8 mouse cellular contexts compared by ENCODE assay signal in the genomic region with DNA sequence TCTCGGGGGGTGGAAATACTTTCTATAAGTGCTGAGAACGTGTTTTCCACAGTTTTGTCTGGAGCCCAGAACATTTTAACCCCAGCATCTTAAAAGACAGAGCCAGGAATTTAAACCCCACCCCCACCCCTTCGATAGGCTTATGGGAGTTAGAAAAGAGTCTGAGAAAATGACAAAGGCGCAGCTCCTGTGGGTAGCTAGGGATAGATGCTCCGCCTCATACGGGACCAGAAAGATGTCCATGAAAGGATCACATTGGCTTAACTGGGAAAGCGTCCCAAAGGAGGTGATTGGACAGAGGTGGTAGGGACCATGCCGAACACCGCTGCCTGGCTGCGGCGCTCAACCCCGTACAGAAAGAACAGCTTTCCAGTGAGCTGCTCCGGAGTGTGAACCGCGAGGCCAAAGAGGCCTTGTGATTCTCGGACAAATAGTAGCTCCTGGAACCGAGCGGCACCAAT. TPM values are rescaled to one million over a fixed set of nuclear protein-coding genes. Genes with fewer than 3 reads are reported as not detected.
A peak's percentile ranks its signal among the peaks of the same experiment; 100 is the strongest.
DNase-seq lines count a peak whose midpoint lies in the region; ATAC-seq and TF ChIP-seq lines count a peak whose summit lies in the region.

No protein-coding gene starts in this region.

- H3K36me3 ChIP-seq in forebrain, embryonic 15.5 days: no peaks in the 10 kb centered on the region
- H3K36me3 ChIP-seq in hindbrain, postnatal 0 days (ENCODE audit: insufficient read depth, low read length): no peaks in the 10 kb centered on the region
- H3K36me3 ChIP-seq in liver, embryonic 11.5 days (ENCODE audit: control insufficient read depth, insufficient read depth, low read length): no peaks in the 10 kb centered on the region
- no peaks in the 10 kb centered on the region for H3K36me3 ChIP-seq in neural tube, embryonic 12.5 days

- H3K4me1 ChIP-seq in lung, adult 2 months (ENCODE audit: control insufficient read depth, insufficient read depth, low read length): peaks cover 6% of the 10 kb centered on the region; the same call in 1 of the 2 replicates
- peaks cover 25% of the 10 kb centered on the region for H3K4me1 ChIP-seq in forebrain, embryonic 15.5 days
- H3K4me1 ChIP-seq in hindbrain, postnatal 0 days (ENCODE audit: insufficient read depth, low read length): 0 out of 2 replicates have a peak, but pooled peaks cover 4% of the 10 kb centered on the region
- H3K4me1 ChIP-seq in liver, embryonic 11.5 days (replicated peaks; ENCODE audit: control insufficient read depth, insufficient read depth, low read length): no peaks in the 10 kb centered on the region
- H3K4me1 ChIP-seq in neural tube, embryonic 12.5 days: peaks cover 8% of the 10 kb centered on the region; the same call in 1 of the 2 replicates

- TF ChIP-seq POLR2A in lung, adult 2 months (IDR thresholded peaks at IDR 0.05; ENCODE audit: borderline replicate concordance, extremely low read depth, low read depth, low read length): no peak

- H3K9me3 ChIP-seq in forebrain, embryonic 15.5 days: no peaks in the 10 kb centered on the region
- no peaks in the 10 kb centered on the region for H3K9me3 ChIP-seq in hindbrain, postnatal 0 days (ENCODE audit: low read length)
- H3K9me3 ChIP-seq in liver, embryonic 11.5 days (ENCODE audit: control insufficient read depth, low read length): no peaks in the 10 kb centered on the region
- no peaks in the 10 kb centered on the region for H3K9me3 ChIP-seq in neural tube, embryonic 12.5 days

- WGBS in lung, adult 2 months: 2% methylated on average over 18 of the region's 18 CpGs
- WGBS in forebrain, embryonic 15.5 days: under 1% methylated on average over 18 of the region's 18 CpGs
- under 1% methylated on average over 18 of the region's 18 CpGs for WGBS in hindbrain, postnatal 0 days
- 3% methylated on average over 18 of the region's 18 CpGs for WGBS in liver, embryonic 11.5 days
- WGBS in neural tube, embryonic 12.5 days: 1% methylated on average over 18 of the region's 18 CpGs

- peak; percentile 38 for DNase-seq in lung, adult 2 months
- no peak for DNase-seq in lung, postnatal 25 days (ENCODE audit: low spot score)
- peak; percentile 15 for DNase-seq in cerebellum, adult 11 months
- DNase-seq in hindbrain, postnatal 0 days (ENCODE audit: low spot score): peak; percentile 52
- DNase-seq in liver, embryonic 11.5 days (ENCODE audit: low spot score): peak; percentile 36
- no peak for DNase-seq in layer of hippocampus, adult 9-11 months

- H3K4me2 ChIP-seq in forebrain, embryonic 15.5 days (replicated peaks): peak overlapping the region; percentile 96
- H3K4me2 ChIP-seq in hindbrain, postnatal 0 days (ENCODE audit: low read depth, low read length): peak overlapping the region; percentile 98
- peak overlapping the region; percentile 72 for H3K4me2 ChIP-seq in liver, embryonic 11.5 days
- peak overlapping the region; percentile 94 for H3K4me2 ChIP-seq in neural tube, embryonic 12.5 days (replicated peaks)

- TF ChIP-seq CTCF in lung, adult 2 months (IDR thresholded peaks at IDR 0.05; ENCODE audit: insufficient read depth, low read length): no peak
- TF ChIP-seq CTCF in hindbrain, postnatal 0 days (IDR thresholded peaks at IDR 0.05; ENCODE audit: low read depth): no peak

- peak overlapping the region; percentile 53 for H3K9ac ChIP-seq in forebrain, embryonic 15.5 days (replicated peaks)
- H3K9ac ChIP-seq in hindbrain, postnatal 0 days (replicated peaks; ENCODE audit: low read length): peak overlapping the region; percentile 51
- 0 out of 2 replicates have a peak overlapping the region, but pooled peaks have one; percentile 26 for H3K9ac ChIP-seq in liver, embryonic 11.5 days (ENCODE audit: low read depth, low read length)
- H3K9ac ChIP-seq in neural tube, embryonic 12.5 days: peak overlapping the region; percentile 51

- H3K27ac ChIP-seq in forebrain, embryonic 15.5 days (replicated peaks): peak overlapping the region; percentile 50
- peak overlapping the region; percentile 54; the same call in 1 of the 2 replicates for H3K27ac ChIP-seq in hindbrain, postnatal 0 days
- no peak overlapping the region for H3K27ac ChIP-seq in liver, embryonic 11.5 days (ENCODE audit: low read depth, low read length)
- peak overlapping the region; percentile 54 for H3K27ac ChIP-seq in neural tube, embryonic 12.5 days

- H3K27me3 ChIP-seq in forebrain, embryonic 15.5 days: no peaks in the 10 kb centered on the region; the same call in 1 of the 2 replicates
- no peaks in the 10 kb centered on the region for H3K27me3 ChIP-seq in hindbrain, postnatal 0 days (ENCODE audit: insufficient read depth, low read length)
- H3K27me3 ChIP-seq in liver, embryonic 11.5 days (replicated peaks; ENCODE audit: control insufficient read depth, insufficient read depth, low read length): peaks cover 30% of the 10 kb centered on the region
- peaks cover 12% of the 10 kb centered on the region; the same call in 1 of the 2 replicates for H3K27me3 ChIP-seq in neural tube, embryonic 12.5 days (replicated peaks)

- peak; percentile 70 for ATAC-seq in forebrain, embryonic 15.5 days (replicated peaks)
- ATAC-seq in hindbrain, postnatal 0 days: peak; percentile 74
- no peak for ATAC-seq in liver, embryonic 11.5 days (replicated peaks; ENCODE audit: low FRiP score)
- ATAC-seq in neural tube, embryonic 12.5 days (ENCODE audit: low FRiP score, low read depth): peak; percentile 63

- peak overlapping the region; percentile 62 for H3K4me3 ChIP-seq in lung, adult 2 months (replicated peaks; ENCODE audit: extremely low read depth, low read depth, low read length)
- peak overlapping the region; percentile 60 for H3K4me3 ChIP-seq in forebrain, embryonic 15.5 days
- H3K4me3 ChIP-seq in hindbrain, postnatal 0 days (ENCODE audit: low read length): peak overlapping the region; percentile 51
- peak overlapping the region; percentile 40 for H3K4me3 ChIP-seq in liver, embryonic 11.5 days (ENCODE audit: low read depth, low read length)
- H3K4me3 ChIP-seq in neural tube, embryonic 12.5 days: peak overlapping the region; percentile 51

RNA-seq across cellular contexts. Expression of a gene that starts 50.6 kb away (rescaled TPM):
- 2.7 and 4.0 TPM in 2 replicates for polyA plus RNA-seq in lung, adult 2 months (2012; rRNA removed)
- polyA plus RNA-seq in forebrain, embryonic 15.5 days (2015; fragmentation: Nextera tagmentation; extraction: Ambion mirVana): 7.4 and 8.1 TPM in 2 replicates
- total RNA-seq in hindbrain, postnatal 0 days (2014; rRNA removed): 6.8 and 7.8 TPM in 2 replicates
- polyA plus RNA-seq in hindbrain, postnatal 0 days (2015; fragmentation: Nextera tagmentation; extraction: Ambion mirVana): 2.0 and 2.2 TPM in 2 replicates
- 7.3 and 8.5 TPM in 2 replicates for polyA plus RNA-seq in liver, embryonic 11.5 days (2014; fragmentation: Nextera tagmentation; extraction: Ambion mirVana)
- 19.5 and 20.7 TPM in 2 replicates for polyA plus RNA-seq in neural tube, embryonic 12.5 days (2016; fragmentation: Nextera tagmentation; extraction: Ambion mirVana)

Comparison
In these comparisons a context has a peak if more than half of its experiments do, and no peak if none do; other contexts are left out.
1. DNase-seq: peak in lung, adult 2 months (single experiment), cerebellum, adult 11 months (single experiment), hindbrain, postnatal 0 days (single experiment) and liver, embryonic 11.5 days (single experiment); none in lung, postnatal 25 days (single experiment) and layer of hippocampus, adult 9-11 months (single experiment).
2. Peak in every context shown above with its lines, with median percentiles within 50 percentile points of each other: H3K4me3 ChIP-seq, H3K4me2 ChIP-seq and H3K9ac ChIP-seq.